Mouse (Mus musculus): ENCODE measurements around the gene Usp16.
A peak's percentile ranks its signal among the peaks of the same experiment; 100 is the strongest.
"Not testable (repeated sequence)": the region's sequence is repeated elsewhere in the genome, so short reads cannot be mapped to it uniquely, and the experiment has no call there.

Usp16 gene

GRCm38 (mm10) chr16:87486739-87487138, 32.2 kb downstream of the Usp16 start:
- no peak for DNase-seq (ENCODE audit: low read depth)

- DNase-seq (ENCODE audit: low read depth): no peak
Observed at GRCm38 (mm10) chr16:87488605-87489004, 34.1 kb downstream of the Usp16 start.

GRCm38 (mm10) chr16:87492191-87492792, 37.8 kb downstream of the Usp16 start:
- DNase-seq (ENCODE audit: low read depth): not testable (repeated sequence)

GRCm38 (mm10) chr16:87494955-87495655, 40.6 kb downstream of the Usp16 start:
- DNase-seq (ENCODE audit: low read depth): peak; percentile 20

- peak; percentile 94 for DNase-seq (ENCODE audit: low read depth)
Observed at GRCm38 (mm10) chr16:87495716-87496447, 41.4 kb downstream of the Usp16 start, which contains the start of gene Cct8. Cct8 (minus strand) TSS chr16:87495873.

- no peak for DNase-seq (ENCODE audit: low read depth)
Observed at GRCm38 (mm10) chr16:87496728-87497127, 42.2 kb downstream of the Usp16 start.

- no peak for DNase-seq (ENCODE audit: low read depth)
Observed at GRCm38 (mm10) chr16:87497171-87497570, 42.7 kb downstream of the Usp16 start.

GRCm38 (mm10) chr16:87499556-87499955, 45.1 kb downstream of the Usp16 start:
- DNase-seq (ENCODE audit: low read depth): no peak

GRCm38 (mm10) chr16:87501304-87502078, 47.0 kb downstream of the Usp16 start:
- peak; percentile 51 for DNase-seq (ENCODE audit: low read depth)

GRCm38 (mm10) chr16:87511706-87512105, 57.2 kb downstream of the Usp16 start:
- no peak for DNase-seq (ENCODE audit: low read depth)

- no peak for DNase-seq (ENCODE audit: low read depth)
Observed at GRCm38 (mm10) chr16:87512331-87512730, 57.8 kb downstream of the Usp16 start.

- no peak for DNase-seq (ENCODE audit: low read depth)
Observed at GRCm38 (mm10) chr16:87524228-87524627, 69.7 kb downstream of the Usp16 start.

- DNase-seq (ENCODE audit: low read depth): no peak
Observed at GRCm38 (mm10) chr16:87527553-87528249, 73.2 kb downstream of the Usp16 start.

GRCm38 (mm10) chr16:87528755-87529154, 74.3 kb downstream of the Usp16 start:
- no peak for DNase-seq (ENCODE audit: low read depth)
